Mouse (Mus musculus) G1E (cell line): ENCODE data around the gene Gnao1. TPM values are rescaled to one million over a fixed set of nuclear protein-coding genes. Genes with fewer than 3 reads are reported as not detected.

ENCODE experiments used
- ATAC-seq: 2 replicates; pipeline ENCODE4 v1.8.0; 2016; ENCODE audit warnings: mild to moderate bottlenecking; ENCODE audit not compliant: insufficient number of reproducible peaks, poor library complexity, low FRiP score, severe bottlenecking; ENCODE audit errors: extremely low read depth
- DNase-seq: peaks from one replicate; pipeline ENCODE4 v3.0.0; 2012; ENCODE audit warnings: low spot score
- H3K27me3 ChIP-seq: 2 replicates; pipeline ENCODE4 v1.6.1; 2012; ENCODE audit warnings: mild to moderate bottlenecking, low read length, inconsistent platforms; ENCODE audit not compliant: insufficient read depth
- H3K36me3 ChIP-seq: replicated peaks from 2 replicates; pipeline ENCODE3; 2012; ENCODE audit warnings: mild to moderate bottlenecking, inconsistent platforms
- H3K4me1 ChIP-seq: 2 replicates; pipeline ENCODE4 v1.6.1; 2012; ENCODE audit warnings: low read depth, low read length, inconsistent platforms, mixed read lengths; ENCODE audit not compliant: insufficient read depth
- H3K4me3 ChIP-seq: 2 replicates; pipeline ENCODE4 v1.5.1; 2012; ENCODE audit warnings: low read depth, mild to moderate bottlenecking, inconsistent platforms, low read length, moderate library complexity, mixed read lengths
- H3K9me3 ChIP-seq: replicated peaks from 2 replicates; pipeline ENCODE4 v1.6.1; 2012; ENCODE audit warnings: inconsistent platforms
- CTCF ChIP-seq: IDR thresholded peaks from 2 replicates; pipeline ENCODE4 v1.5.1; 2012; ENCODE audit warnings: low read depth, low read length, inconsistent platforms, mixed read lengths
- GATA1 ChIP-seq: IDR thresholded peaks from 2 replicates; pipeline ENCODE4 v1.6.1; 2012; ENCODE audit warnings: borderline replicate concordance, low read length, inconsistent platforms, mixed read lengths
- GATA2 ChIP-seq: IDR thresholded peaks from 2 replicates; pipeline ENCODE4 v1.6.1; 2012; ENCODE audit warnings: low read depth, low read length, inconsistent platforms, borderline replicate concordance
- POLR2AphosphoS5 ChIP-seq: IDR thresholded peaks from 2 replicates; pipeline ENCODE4 v1.6.1; 2012; ENCODE audit warnings: low read depth, low read length, inconsistent platforms; ENCODE audit not compliant: insufficient replicate concordance
- TAL1 ChIP-seq: conservative IDR thresholded peaks from 2 replicates; pipeline ENCODE4 v1.6.1; 2012; ENCODE audit warnings: low read depth, low read length, inconsistent platforms, mixed read lengths
- polyA plus RNA-seq: library from polyadenylated mRNA; stranded (reverse); fragments of >175 nt; gene quantifications from 2 replicates; pipeline ENCODE4 v1.2.3, GENCODE M21; 2012
- total RNA-seq, 2 experiments: library from RNA; stranded (forward) in 1 of 2; stranded (reverse) in 1 of 2; fragments of 200-1000 nt in 1 of 2; fragments of >200 nt in 1 of 2; fragmentation: Nextera tagmentation in 1 of 2; gene quantifications; 2 replicates each; pipeline ENCODE4 v1.2.3; 2014 to 2017

Gene Gnao1
- total and polyA plus RNA-seq, 3 experiments = 0.27 TPM; not detected in 2

DNA sequence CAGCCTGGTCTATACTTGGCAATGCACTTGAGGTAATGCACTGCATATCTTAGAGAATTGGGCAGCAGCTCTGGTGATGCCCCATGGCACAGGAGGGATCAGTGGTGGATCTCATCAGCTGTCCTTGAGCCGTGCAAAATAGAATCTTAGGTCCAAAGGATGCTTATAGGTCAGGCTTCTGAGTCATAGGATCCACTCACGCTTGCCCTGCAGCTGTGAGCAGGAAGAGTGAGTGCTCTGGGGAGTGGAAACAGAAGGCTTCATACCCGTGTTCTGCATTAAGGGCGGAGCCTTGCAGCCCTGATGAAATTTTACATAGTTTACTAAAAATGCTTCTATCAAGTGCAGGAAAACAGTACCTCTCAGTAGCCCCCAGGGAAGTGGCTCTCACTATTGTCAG is 45.5 kb downstream of the Gnao1 start:
- ATAC-seq (no peak), DNase-seq (no peak)
- H3K9me3 ChIP-seq = peaks cover 35% of the 10 kb centered on the region
- no peaks in the 10 kb centered on the region for H3K36me3 ChIP-seq
- no peaks in the 10 kb centered on the region for H3K4me1 ChIP-seq
- H3K4me3 ChIP-seq = no peak overlapping the region
- no peaks in the 10 kb centered on the region for H3K27me3 ChIP-seq
- TF ChIP-seq GATA2 = no peak
- TF ChIP-seq GATA1 = no peak
- no peak for TF ChIP-seq TAL1
- no peak for TF ChIP-seq POLR2AphosphoS5
- no peak for TF ChIP-seq CTCF

DNA sequence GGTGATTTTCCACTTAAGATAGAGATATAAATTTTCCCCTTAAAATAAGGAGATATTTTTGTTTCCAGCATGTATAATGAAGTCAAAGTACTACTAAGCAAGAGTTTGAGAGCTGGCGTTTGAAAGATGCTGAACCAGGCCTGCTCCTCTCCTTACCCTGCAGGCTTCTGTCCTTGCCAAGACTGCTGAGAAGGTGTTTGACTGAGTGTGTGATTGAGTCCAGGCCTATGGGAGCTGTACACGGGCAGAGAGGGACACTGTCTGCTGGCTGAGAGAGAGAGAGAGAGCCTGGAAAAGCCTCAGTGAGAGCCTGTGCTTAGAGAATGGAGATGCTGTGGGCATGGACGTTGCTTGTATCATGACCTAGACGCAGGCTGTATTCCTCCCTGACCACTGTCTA is 47.4 kb downstream of the Gnao1 start:
- Histone ChIP-seq H3K4me3 (no peak overlapping the region), H3K4me1 (no peaks in the 10 kb centered on the region), H3K27me3 (no peaks in the 10 kb centered on the region), H3K36me3 (no peaks in the 10 kb centered on the region), H3K9me3 (peaks cover 37% of the 10 kb centered on the region)
- no peak for DNase-seq
- no peak for ATAC-seq
- TF ChIP-seq GATA1 = no peak
- TF ChIP-seq TAL1 = no peak
- TF ChIP-seq CTCF = no peak
- no peak for TF ChIP-seq POLR2AphosphoS5
- no peak for TF ChIP-seq GATA2

DNA sequence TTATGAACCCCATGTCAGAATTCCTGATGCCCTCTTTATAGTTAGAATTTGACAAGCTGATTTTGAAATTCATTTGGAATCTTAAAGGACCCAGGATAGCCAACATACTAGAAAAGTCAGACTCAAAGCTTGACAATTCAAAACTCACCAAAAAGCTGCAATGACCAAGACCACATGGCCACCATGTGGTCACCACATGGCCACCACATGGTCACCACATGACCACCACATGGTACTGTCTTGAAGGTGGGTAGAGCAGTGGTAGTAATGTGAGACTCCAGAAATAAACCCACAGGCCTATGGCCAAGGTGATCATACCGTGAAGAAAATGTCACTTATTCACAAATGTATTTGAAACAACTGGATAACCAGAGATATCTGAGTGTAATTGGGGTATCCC is 48.5 kb downstream of the Gnao1 start:
- ATAC-seq (no peak), DNase-seq (no peak)
- Histone ChIP-seq H3K4me1 (no peaks in the 10 kb centered on the region), H3K36me3 (no peaks in the 10 kb centered on the region), H3K9me3 (peaks cover 36% of the 10 kb centered on the region), H3K27me3 (no peaks in the 10 kb centered on the region), H3K4me3 (no peak overlapping the region)
- TF ChIP-seq CTCF (no peak), GATA2 (no peak), GATA1 (no peak), TAL1 (no peak), POLR2AphosphoS5 (no peak)

- TF ChIP-seq CTCF (no peak), TAL1 (no peak), GATA2 (no peak), GATA1 (no peak), POLR2AphosphoS5 (no peak)
- no peak overlapping the region for H3K4me3 ChIP-seq
- no peak for DNase-seq
- H3K4me1 ChIP-seq = no peaks in the 10 kb centered on the region
- no peaks in the 10 kb centered on the region for H3K27me3 ChIP-seq
- no peak for ATAC-seq
- H3K9me3 ChIP-seq = peaks cover 38% of the 10 kb centered on the region
- no peaks in the 10 kb centered on the region for H3K36me3 ChIP-seq
These were observed 50.3 kb downstream of the Gnao1 start for GRCm38 (mm10) chr8:93860020-93860419.

GRCm38 (mm10) chr8:93864064-93864463 is 54.3 kb downstream of the Gnao1 start:
- Histone ChIP-seq H3K36me3 (no peaks in the 10 kb centered on the region), H3K9me3 (peaks cover 40% of the 10 kb centered on the region), H3K27me3 (no peaks in the 10 kb centered on the region), H3K4me1 (no peaks in the 10 kb centered on the region), H3K4me3 (no peak overlapping the region)
- TF ChIP-seq TAL1 (no peak), GATA2 (no peak), GATA1 (no peak), POLR2AphosphoS5 (no peak), CTCF (no peak)
- DNase-seq = no peak
- no peak for ATAC-seq

- no peaks in the 10 kb centered on the region for H3K27me3 ChIP-seq
- TF ChIP-seq POLR2AphosphoS5 = no peak
- no peak for TF ChIP-seq GATA2
- no peak for TF ChIP-seq GATA1
- no peak for TF ChIP-seq CTCF
- no peak for TF ChIP-seq TAL1
- H3K9me3 ChIP-seq = peaks cover 30% of the 10 kb centered on the region
- no peaks in the 10 kb centered on the region for H3K4me1 ChIP-seq
- DNase-seq = no peak
- no peaks in the 10 kb centered on the region for H3K36me3 ChIP-seq
- no peak for ATAC-seq
- no peak overlapping the region for H3K4me3 ChIP-seq
These were observed 56.5 kb downstream of the Gnao1 start for GRCm38 (mm10) chr8:93866271-93866670.
